Mouse (Mus musculus) fat pad, adult 2 months (tissue): Measurements from ENCODE around the gene Pnmt.

ENCODE experiments used
- DNase-seq: peaks from one replicate; pipeline ENCODE4 v3.0.0-alpha.2; 2011; ENCODE audit warnings: low read depth, low spot score; ENCODE audit errors: extremely low read depth

Pnmt gene

DNA sequence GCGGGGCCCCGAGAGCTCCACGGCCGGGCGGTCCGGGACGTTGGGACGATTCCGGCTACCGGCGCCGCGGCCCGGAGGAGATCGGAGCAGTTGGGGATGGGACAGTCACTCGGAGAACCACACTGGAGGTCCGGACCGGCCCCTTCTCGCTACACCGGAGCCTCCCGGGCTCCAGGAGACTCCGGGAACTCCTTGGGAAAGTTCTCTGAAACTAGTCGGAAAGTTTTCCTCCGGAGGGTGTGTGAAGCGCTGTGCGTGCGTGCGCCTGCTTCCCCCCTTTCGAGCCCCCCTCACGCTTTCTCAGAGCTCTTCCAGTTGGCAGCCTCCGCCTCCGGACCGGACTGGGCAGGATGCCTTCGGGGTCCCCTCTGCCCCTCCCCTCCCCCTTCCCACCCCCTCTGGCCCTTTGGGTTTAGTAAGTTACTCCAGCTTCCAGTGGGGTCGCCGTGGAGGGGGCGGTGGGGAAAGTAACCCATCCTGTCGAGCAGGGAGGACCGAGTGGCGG lies 26.6 kb downstream of the Pnmt start:
- no peak for DNase-seq

DNA sequence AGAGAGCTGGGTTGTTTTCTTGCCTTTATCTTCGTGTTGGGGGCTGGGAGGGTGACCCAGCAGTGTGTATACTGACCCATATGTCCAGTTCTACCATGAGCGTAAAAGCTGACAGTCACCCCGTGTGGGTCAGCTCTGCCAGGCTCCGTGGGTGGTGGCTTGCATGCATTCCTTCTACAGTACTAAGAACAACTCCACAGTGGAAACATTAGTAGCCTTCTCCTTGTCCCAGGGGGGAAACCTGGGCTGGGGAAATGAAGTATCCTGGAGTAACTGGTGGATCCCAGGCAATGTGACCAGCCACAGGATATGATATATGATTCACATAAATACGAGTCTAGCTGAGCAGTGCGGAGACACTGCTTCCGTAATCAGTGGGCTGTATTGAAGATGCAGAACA lies 27.5 kb downstream of the Pnmt start:
- DNase-seq, result no peak

DNA sequence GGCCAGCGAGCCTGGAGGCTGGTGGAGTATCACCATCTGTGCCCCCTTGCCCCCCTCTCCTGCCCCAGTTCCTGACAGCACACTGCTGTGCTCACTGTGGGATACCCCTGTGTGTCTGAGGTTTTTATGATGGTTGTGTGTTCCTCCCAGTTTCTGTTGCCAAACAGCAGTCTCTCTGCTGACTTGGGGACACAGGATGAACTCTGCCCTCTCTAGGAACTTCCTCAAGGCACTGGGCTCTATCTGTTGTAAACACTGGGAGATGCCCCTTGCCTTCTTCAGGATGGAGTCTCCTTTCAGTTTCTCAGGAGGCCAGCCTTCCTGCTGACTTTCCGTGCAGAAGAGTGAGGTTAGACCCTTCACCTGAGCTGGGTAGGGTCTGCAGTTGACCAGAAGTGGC lies 27.9 kb downstream of the Pnmt start:
- DNase-seq, result no peak

DNA sequence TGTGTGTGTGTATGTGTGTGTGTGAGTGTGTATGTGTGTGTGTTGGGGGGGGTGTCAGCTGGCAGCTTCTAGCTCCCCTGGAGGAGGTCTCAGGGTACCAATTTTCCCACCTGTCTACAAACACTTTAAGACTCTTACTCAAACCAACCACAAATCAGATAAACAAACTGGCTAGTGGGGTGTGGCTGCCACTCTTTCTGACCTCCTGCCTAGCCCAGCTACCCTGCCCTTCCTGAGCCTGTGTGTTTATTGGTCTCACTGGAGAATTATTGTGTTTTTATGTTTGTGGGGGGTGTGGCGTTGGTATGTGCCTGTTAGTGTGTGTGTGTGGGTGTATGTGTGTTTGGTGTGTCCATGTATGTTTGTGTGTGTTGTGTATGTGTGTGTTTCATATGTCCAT lies 30.8 kb downstream of the Pnmt start:
- DNase-seq, result no peak

DNA sequence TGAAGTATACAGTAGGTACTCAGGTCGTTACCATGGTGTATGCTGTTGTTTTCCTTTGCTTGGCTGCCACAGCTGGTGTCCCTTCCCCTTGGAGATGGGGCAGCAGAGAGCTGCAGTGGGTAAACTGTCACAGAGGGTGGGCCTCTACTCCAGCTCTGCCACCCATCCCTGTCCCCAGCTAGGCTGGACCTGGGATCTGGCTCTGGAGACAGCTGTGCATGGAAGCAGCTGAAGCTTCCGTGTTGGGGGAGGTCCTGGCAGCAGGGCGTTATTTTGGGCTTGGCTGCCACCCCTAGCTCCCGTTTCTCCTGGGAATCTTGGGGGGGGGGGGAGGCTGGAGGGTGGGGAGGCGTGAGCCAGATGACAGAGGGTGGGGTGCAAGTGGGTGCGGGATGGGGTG lies 32.0 kb downstream of the Pnmt start:
- DNase-seq, result no peak

DNA sequence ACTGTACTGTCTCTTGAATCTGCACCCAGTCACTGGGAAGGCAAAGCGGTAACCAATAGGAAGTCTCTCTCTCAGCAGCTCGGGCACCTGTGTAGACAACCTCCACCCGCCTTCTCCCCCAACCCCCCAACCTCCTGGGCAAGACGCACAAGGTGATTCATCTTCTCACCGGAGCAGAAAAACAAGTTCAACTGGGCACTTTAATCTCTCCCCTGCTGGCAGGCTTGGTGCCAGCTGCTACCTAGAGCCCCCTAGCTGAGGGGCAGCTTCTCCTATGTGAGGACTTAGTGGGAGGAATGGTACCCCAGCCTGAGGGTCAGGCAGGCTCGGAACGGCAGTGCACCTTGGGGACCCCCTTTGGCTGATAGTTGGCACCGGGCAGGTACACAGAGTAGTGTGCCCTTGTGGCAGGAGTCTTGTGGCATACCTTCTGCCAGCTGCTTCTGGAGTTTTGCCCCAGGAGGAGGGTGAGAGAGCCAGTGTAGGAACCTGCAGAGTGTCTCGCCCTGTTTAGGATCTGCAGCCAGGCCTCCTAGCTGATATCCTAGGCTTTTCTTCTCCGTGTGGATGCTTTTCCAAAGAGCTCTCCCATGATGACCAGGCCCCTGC lies 32.8 kb downstream of the Pnmt start:
- peak; percentile 68 for DNase-seq

DNA sequence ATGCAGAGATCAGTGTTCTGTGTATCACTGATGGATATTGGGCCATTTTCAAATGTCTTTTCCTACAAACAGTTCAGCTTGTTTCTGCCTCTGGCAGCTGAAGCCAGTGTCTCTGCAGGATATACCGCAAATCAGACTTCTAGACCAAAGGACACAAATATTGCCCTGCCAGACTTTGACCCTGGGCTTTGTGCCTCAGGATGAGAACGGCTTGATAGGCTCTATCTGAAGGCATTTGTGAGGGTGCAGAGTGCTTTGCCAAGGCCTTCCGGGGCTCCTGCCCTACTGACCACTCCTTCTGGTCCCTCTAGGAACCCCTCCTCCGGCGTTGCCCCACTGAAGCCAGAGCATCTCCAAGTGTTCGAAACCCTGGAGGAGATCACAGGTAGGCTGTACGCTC lies 40.3 kb downstream of the Pnmt start:
- DNase-seq, result no peak

DNA sequence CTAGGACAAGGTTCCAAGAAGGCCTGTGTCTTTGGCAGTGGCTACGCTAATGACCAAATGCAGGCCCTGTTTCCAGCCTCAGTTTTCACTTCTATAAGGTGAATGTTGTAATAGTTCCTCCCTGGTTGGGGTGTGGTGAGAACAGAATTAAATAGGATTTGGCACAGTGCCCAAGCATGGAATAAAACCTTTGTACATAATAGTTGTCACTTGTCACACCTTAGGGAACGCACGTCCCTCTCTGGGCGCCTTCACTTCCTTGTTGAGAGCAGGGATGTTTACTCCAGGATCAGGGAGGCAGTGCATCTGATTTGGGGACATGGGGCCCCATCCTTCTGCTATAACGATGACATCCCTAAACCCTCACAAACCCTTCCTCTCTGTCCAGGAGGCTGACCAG lies 42.2 kb downstream of the Pnmt start:
- DNase-seq, result no peak

DNA sequence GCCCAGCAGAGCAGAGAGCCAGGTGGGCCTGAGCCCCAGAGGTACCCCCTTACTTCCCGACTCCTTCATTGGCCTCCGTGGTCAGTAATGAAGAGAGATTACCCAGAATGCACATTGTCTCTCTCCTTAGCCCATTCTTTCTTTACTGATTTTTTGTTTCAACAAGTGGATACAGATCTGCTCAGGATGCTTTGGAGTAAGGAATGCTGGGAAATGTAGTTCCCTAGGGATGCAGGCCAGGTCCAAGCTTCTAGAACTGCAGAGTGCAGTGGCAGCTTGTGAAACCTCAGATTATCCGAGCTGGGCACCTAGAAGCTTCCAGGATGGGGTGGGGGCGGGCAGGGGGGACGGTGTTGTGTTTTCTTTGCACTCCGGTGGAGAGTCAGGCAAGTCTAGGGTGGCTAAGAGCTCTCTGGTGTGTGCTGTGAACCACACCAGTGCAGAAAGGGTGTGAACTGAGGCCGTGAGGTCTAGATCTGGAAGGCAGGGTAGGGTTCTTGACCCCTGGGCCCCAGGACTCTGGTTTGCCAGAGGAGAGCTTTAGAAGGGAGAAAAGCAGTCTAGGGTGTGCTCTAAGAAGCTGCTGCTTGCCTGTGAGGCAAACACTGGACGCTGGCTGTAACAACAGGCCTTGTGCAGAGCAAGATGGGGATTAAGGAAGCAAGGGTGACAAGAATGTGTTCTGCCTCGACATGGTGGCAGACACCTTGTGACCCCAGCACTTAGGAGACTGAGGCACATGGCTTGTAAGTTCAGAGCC lies 45.7 kb downstream of the Pnmt start:
- DNase-seq, result no peak

DNA sequence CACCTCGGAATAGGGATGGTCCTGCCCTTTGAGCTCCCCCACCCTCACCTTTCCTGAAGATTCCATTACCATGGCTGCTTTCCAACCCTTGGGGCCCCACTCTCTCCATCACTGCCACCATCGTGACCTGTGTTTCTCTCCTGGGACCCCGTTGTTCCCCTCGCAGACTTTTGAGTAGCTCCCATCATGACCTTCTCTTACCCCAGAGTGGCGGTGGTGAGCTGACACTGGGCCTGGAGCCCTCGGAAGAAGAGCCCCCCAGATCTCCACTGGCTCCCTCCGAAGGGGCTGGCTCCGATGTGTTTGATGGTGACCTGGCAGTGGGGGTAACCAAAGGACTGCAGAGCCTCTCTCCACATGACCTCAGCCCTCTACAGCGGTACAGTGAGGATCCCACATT lies 49.5 kb downstream of the Pnmt start:
- no peak for DNase-seq

DNA sequence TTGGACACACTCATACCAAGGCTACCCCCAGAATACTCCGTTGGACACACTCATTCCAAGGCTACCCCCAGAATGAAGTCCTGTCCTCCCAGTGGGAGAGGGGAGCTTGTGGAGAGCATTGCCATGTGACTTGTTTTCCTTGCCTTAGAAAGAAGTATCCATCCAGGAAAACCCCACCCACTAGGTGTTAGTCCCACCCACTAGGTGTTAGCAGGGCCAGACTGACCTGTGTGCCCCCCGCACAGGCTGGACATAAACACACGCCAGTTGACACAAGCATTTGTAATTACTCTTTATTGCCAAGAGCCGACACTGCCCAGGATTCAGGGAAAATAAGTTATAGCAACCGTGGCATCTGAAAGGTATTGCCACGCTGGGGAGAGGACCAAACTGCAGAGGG lies 51.2 kb downstream of the Pnmt start:
- DNase-seq, result no peak
